Mouse (Mus musculus) right cerebral cortex, postnatal 25 days (tissue): Measurements from ENCODE around the gene Zfp146.
"Not testable (repeated sequence)": the region's sequence is repeated elsewhere in the genome, so short reads cannot be mapped to it uniquely, and the experiment has no call there.

Source experiments
- DNase-seq: peaks from one replicate; pipeline ENCODE4 v3.0.0; 2022

Gene Zfp146

DNA sequence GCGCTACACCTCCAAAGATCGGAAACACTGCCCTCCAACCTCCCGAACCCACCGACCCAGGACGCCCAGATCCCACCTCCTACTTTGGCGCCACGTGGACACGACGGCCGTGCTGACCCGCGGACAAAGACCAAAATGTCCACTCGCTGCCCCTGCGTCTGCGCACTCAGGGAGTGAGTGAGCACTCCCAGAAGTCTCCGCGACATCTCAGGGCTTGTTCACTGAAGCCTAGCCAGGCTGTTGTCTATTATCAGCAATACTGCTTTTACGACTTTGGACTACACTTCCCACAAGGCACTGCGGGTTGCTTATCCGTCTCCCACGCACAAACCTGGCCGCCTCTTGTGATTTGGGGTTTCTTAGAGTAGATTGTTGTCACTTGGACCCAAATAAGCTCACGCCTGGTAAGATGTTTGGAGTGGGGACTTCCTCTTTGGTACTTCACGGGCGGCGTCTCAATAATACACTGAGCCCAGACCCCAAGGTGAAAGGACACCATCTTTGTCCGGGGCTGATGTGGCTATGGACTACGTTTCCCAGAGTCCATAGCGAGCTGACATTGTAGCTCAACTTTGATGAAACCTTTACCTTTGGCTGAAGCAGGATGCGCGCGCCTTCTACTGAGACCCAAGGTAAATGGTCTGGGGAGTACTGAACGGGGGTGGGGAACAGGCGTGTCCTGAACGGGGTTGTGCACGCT is at the start of gene Zfp146:
Gene Zfp146 (minus strand): TSS at position 168 of the 700 bp plus-strand sequence.
- peak; percentile 91 for DNase-seq

DNA sequence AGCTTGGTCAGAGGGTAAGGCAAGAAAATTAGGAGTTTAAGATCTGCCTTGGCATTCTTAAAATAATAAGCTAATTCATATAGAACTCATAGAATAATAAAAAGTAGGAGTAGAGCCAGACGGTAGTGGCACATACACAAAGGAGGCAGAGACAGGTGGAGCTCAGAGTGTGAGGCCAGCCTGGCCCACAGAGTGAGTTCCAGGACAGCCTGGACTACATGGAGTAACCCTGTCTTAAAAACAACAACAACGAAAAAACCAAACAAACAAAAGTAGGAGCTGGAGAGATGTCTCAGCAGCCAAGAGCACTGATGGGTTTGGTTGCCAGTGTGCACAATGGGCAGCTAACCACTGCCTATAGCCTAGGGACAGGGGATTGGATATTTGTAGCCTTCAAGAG is 47.7 kb upstream of the Zfp146 start:
- DNase-seq = no peak

DNA sequence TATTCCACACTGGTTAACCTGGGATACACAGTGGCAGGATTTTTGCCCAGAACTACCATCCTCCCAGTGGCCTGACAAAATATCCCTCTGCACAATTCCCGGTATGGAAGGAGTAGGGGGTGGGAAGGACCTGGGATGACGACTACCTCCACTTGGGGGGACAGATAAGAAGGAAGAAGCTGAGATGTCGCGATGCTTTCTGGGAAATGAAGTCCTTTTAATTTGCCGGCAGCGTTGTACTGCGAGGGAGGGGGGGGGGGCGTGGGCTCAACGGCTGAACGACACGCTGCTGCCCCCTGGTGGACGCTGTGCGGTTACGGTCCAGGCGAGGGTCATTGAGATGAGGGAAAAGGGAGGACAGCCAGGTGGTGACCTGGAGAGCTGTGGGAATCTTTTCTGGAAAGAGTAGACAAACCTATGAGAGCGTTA is 47.2 kb upstream of the Zfp146 start:
- DNase-seq = peak; percentile 62

DNA sequence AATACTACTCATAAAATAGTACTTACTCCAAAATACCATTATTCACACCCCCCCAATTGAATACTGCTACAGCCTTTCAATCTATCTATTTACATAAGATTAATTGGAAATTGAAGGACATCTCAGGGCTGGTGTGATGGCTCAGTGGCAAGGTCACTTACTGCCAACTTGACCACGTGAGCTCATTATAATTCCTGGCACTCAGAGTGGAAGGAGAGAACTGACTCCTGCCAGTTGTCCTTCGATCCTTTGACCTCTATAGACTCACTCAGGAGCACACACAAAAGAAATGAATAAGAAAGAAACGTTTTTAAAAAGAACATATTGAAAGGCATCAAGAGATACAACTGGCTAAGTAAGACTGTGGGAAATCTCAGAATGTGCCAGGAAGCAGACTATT is 46.3 kb upstream of the Zfp146 start:
- DNase-seq = no peak

DNA sequence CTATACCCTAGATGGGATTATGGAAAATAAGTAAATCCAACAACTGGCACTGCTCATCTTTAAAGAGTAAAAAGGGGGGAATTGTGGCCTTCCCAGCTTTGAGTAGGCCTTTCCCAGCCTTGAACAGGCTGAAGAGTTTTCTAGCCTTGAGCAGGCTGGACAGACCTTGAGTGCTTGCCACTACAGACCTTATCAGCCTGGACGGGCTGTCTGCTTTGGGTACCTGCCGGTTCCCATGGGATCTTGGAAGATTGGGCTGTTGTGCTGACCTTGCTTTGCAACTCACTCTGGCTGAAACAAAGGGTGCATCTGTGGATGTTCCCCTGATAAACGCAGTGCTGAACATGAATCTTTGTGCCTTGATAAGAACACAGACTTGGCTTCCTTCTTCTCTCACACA is 44.3 kb upstream of the Zfp146 start:
- DNase-seq = no peak

DNA sequence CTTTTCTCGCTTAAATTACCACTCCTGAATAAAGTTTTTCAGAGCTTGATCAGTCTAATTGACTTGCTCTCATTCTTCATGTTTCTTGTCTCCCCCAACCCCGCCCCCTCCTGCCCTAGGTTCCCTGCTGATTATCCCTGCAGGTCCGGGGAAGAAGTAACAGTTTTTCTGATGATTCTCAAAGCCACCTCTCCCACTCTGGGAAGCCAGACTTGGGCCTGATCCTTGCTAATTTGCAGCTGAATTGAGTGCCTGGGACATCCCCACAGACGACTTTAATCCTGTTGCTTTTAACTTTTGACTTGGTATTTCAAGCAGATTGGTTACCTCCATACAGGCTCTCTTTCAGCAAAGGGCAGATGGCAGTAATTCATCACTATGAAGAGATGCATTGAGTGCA is 41.5 kb upstream of the Zfp146 start:
- no peak for DNase-seq

DNA sequence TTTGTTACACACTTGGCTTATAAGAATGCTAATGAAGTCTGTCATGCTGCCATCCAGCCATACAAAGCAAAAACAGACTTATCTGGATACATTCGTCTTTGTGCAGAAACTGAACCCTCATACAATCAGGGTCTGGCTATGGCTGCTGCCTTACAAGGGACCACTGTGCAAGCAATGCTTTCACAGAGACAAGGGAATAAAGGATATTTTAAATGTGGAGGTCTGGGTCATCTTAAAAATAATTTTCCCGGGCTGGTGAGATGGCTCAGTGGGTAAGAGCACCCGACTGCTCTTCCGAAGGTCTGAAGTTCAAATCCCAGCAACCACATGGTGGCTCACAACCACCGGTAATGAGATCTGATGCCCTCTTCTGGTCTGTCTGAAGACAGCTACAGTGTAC is 36.8 kb upstream of the Zfp146 start:
- not testable (repeated sequence) for DNase-seq

DNA sequence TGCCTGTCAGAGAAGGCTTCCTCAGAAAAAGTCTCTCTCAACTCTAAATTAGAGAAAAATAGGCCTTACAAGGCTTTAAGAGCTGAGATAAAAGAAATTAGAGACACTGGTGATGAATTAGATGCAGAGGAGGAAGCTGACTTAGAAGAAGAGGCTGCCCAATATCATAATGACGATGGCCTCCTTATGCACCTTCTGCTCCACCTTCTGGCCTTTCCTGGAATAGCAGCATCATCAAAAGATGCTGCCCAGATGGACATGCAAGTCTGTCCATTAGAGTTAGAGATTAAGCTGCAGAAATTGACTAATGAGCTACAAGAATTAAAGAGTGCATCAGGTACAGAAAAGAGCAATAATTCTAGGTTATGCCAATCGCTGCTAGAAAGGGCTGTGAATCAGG is 35.8 kb upstream of the Zfp146 start:
- DNase-seq = no peak

DNA sequence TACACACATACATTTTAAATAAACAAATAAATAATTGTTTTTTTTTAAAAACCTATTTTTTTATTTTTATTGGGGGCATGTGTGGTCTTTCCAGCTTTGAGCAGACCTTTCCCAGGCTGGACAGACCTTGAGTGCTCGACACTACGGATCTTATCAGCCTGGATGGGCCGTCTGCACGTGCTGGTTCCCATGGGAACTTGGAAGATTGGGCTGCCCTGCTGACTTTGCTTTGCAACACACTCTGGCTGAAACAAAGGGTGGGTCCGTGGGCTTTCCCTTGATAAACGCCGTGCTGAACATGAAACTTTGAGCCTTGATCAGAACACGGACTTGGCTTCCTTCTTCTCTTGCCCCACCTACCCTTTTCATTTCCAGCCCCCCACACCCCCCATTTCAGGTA is 34.8 kb upstream of the Zfp146 start:
- no peak for DNase-seq

DNA sequence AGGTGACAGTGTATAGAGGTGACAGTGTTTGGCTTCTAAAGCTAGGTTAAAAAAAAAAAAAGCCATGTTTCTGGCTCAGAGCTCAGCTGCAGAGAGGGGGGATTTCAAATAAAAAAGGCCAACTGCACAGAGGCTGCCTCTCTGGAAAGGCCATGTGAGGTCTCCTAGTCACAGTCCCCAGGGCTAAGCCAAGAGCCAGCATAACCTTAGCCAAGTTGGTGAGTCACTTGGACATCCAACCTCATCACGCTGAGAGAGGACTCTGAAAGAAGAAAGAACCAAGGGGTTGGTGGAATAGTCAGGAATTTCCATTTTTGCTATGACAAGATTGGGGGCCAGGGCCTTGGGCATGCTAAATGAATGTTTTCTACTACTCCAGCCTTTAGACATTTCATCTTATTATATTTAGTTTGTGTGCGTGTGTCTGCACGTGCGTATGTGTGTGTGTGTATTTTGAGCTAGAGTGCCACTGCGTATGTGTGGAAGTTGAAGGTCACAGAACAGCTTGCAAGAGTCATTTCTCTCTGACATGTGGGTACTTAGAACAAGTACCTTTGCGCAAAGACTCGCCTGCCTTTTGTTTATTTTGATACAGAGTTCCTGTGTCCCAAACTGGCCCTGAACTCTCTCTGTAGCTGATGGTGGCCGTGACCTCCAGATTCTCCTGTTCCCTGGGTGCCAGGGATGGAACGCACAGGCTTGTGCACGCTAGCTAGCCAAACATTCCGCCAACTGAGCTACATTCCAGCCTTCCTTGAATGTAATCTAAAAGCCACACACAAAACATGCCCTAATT is 33.5 kb upstream of the Zfp146 start:
- no peak for DNase-seq

DNA sequence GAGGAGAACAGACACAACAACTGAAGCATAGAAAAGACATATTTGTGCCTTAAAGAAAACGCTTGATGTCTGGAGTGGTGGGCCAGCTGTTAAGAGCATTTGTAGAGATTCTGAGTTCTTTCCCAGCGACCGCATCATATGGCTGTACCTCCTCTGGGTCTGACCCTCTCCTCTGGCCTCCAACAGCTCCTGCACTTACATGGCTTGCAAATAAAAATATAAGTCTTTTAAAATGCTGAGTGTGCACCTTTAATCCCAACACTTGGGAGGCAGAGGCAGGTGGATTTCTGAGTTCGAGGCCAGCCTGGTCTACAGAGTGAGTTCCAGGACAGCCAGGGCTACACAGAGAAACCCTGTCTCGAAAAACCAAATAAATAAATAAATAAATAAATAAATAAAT is 31.1 kb upstream of the Zfp146 start:
- not testable (repeated sequence) for DNase-seq

DNA sequence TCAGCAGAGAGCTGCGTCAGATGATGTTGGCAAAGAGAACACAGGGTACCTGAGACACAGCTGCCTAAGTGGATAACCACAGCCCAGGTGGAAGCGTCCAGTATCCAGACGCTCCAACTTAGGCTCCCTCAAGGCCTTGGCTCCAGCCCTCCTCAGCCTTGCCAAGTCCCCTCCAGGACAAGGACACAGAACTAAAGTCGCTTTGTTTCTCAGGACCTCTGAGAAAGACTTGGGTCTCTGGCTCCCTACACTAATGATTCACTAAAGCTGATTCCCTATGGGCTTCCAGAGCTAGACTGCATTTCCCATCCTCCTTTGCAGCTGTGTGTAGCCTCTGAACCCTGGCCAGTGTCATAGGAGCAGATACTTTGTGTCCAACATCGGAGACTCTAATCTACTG is 30.6 kb upstream of the Zfp146 start:
- no peak for DNase-seq

DNA sequence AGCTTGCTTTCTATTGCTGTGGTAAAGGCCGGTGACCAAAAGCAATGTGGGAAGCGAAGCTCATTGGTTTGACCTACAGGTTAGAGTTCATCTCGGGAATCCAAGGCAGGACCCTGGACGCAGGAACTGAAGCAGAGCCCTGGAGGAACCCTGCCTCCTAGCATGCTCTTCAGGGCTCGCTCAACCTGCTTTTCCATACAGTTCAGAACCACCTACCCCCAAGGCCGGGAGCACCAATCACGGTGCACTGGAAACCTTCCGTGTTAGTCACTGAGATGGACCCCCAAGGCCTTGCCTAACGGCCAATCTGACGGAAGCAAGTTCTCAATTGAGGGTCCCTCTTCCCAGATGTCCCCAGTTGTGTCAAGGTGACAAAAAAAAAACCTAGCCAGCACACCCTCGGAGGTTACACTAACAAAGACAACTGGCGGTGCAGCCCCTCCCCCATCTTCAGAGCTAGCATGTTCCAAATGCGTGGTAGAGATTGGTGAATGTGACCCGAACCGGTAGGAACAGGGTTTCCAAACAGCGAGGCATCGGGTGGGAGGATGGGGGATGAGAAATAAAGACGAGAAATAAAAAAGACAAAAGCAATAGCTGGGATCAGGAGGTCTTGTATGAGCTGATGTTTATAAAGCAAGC is 30.1 kb upstream of the Zfp146 start:
- DNase-seq = no peak

DNA sequence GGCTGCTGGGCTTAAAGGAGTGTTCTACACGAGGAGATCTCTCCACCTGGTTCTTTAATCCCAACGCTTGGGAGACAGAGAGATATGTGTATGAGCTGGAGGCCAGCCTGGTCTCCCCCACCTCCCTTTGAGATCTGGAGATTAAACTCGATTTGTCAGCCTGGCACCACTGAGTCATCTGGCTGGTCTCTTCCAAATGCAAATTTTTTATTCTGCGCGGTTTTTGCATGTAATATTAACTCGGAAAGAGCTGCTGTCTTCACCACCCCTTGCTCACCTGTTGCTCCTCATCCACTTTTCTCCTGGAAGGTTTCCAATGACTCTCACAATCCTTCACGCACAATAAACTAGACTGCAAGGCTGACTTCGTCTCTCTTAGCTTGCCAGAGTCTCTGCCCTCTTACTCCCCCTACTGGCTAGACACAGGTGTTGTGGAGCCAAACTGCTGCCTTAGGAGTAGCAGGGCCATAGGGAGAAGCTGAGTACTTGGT is 29.0 kb upstream of the Zfp146 start, which contains the start of gene Capns1:
Gene Capns1 (minus strand): TSS at position 331 of the 491 bp plus-strand sequence.
- DNase-seq = peak; percentile 58

DNA sequence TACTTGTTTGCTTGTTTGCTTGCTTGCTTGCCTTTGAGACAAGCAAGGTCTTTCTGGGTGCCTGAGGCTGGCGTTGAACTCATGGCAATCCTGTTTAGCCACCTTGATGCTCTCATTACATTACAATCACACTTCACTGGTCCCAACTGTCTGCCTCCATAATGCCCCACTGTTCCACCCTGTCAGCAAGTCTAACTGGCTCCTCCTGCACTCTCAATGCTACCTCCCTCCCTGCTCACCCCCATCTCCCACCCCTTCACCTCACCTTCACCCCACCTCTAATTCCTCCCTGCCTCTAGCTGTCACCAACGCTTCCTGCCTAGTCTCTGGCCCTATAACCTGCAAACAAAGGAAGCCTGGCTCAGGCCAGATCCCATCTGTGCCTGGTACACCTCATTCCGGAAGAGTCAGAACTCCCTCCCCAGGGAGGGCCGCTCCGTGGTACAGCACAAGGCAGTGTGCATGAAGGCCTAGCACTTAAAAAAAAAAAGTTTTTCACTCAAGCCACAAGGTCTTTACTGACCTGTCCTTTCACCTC is 28.1 kb upstream of the Zfp146 start:
- DNase-seq = no peak

DNA sequence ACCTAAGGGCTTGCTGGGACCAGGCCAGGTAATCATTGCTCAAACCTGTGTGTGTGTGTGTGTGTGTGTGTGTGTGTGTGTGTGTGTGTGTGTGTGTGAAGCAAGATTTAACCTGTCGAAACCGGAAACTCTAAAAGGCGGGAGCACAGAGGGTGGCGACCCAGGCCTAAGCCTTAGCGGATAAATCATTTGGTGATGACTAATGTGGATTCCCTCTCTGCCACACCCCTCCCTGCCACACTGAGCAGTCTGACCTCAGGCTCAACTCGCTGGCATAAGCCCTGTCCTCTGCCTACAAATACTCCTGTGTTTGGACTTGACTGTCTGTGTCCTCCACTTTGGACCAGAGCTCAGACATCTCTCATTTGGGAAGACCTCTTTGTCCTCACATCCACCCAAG is 26.6 kb upstream of the Zfp146 start:
- DNase-seq = no peak

DNA sequence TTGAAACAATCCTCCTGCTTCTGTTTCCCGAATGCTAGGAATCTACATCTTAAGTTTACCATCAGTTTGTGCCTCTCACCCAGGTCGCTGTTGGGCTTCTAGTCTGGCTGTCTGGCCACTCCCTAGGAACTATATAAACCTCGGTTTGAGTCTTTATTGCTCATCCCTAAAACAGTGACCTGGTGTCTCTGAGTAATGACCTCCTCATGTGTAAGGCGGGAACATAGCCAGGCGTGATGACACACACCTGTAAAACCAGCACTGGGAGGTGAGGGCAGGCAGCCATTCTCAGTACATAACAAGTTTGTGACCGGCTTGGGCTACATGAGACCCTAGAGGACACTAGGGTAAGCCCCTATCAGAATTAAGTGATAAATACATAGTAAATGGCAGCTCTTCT is 25.9 kb upstream of the Zfp146 start:
- DNase-seq = no peak

DNA sequence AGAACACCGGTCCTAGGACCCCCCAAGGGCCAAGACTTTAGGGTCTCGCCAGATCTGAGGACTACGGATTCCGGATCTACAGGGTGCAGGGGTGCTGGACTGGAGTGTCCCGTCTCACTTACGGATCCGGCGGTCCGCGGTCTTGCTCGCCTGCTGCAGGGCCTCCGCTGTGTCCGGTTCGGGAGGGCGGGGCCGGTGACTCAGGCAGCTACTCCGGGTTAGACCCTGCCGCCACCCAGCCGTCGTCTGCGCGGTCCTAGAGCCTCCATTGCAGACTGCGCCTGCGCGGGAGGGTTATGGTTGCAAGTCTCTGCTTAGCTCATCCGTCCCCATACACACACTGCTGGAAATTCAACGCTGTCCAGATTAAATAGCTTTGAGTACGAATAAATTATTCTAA is 25.3 kb upstream of the Zfp146 start:
- peak; percentile 90 for DNase-seq

DNA sequence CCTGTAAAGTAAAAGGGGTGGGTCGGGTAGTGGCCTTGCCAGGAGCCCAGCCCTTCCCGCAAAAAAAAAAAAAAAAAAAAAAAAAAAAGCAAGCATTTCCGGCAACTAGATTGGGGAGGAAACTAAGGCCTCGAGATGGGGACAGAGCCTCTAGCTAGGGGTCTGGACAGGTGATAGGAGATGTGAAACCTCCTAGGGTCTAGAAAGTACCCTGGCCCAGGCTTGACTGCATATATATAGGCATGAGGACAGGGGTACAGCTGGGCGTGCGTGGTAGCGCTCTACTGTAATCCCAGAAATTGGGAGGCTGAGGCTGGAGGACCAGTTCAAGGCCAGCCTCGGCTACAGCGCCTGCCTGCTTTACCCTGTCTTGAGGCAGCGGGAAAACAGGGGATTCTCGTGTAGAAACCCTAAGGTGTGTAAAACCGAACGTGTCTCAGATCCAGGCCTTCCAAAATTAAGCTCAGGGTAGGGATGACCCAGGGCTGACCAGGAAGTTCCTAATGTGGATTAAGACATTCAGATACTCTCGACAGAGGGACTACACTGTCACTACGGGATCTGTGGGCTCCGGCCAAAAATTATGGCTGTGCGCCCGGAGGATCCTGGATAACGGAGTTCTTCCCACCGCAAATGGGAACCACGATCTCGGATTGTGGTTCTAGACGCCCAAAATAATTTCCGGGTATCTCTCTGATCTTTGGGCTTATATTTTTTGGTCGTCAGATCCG is 24.7 kb upstream of the Zfp146 start:
- peak; percentile 38 for DNase-seq

DNA sequence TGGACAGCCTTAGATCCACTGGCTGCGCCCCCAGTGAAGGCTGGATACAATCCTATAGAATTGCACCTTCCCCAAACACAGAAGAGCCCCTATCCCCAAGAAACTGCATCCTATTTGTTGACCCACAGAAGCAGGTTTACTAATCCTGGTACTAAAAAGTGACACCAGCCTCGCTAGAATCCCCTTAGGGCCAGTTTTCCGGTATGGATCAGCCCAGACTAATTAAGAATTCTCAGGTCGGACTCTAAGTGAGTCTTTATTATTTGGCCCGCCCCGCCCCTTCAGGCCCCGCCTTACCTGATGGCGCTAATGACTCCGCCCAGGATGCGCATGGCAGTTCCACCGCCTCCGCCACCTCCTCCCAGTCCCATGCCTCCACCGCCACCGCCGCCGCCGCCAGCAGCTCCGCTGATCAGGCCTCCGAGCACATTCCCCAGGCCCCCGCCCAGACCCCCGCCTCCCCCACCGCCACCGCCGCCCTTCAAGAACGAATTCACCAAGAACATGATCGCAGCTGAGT is 24.1 kb upstream of the Zfp146 start:
- peak; percentile 72 for DNase-seq

DNA sequence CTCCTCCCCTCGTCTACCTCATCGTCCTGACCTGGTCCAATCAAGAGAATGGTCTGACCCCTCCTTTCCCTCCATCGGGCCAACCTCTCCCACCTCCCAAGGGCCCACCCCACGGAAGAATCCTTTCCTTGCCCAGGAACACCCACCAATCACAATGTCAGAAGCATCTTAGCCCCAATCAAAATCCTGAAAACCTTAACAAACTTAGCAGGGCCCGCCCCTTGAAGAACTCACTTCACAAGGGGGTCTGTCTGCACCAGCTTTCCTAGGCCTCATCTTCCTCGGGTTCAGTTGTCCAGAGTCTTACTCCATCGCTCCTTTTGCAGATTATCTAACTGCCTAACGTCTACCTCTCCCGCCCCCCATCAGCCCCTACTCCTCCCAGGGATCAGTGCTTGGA is 23.5 kb upstream of the Zfp146 start:
- DNase-seq = no peak

DNA sequence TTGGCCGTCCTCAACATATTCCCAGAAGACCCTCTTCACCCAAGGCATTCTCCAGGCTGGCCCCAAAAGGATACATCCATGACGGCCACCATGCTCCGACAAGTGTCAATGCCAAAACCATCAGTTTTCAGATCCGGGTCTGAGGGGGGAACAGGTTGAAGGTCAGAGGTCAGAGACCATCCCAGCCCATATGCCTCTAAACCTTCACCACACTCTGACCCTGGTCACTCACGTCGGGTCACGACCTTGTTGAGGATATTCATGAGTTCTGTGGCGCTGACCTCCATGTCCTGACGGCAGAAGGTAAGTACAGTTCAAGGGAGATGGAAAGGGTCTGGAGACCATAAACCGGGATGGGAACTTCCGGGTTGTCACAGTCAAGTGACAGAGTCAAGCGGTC is 22.5 kb upstream of the Zfp146 start:
- no peak for DNase-seq

DNA sequence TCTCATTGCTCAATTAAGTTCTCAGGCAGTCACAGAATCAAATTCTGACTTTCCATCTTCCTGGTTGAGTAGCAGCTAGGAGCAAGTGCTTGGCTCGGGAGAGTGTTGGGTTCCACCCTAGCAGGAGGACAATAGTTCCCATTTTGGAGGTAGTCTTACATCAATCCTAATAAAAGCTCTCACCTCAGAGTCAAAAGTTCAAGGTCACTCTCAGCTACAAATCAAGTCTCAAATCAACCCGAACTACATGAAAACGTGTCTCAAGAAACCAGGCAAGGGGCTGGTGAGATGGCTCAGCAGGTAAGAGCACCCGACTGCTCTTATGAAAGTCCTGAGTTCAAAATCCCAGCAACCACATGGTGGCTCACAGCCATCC is 19.6 kb upstream of the Zfp146 start:
- no peak for DNase-seq
